Mouse (Mus musculus) CD4-positive, CD25-positive, alpha-beta regulatory T cell, adult 2 months (primary cell): ENCODE results near the gene Scaf1.

Experiments used
- DNase-seq: peaks from one replicate; pipeline ENCODE4 v3.0.0-alpha.2; 2012; ENCODE audit warnings: low read depth, low spot score

The Scaf1 gene

GRCm38 (mm10) chr7:45045741-45046140 lies 29.6 kb upstream of the Scaf1 start:
- DNase-seq: no peak

GRCm38 (mm10) chr7:45043307-45043706 lies 27.1 kb upstream of the Scaf1 start:
- no peak for DNase-seq

- no peak for DNase-seq
These were observed 24.7 kb upstream of the Scaf1 start for GRCm38 (mm10) chr7:45040851-45041250.

GRCm38 (mm10) chr7:45038411-45038810 lies 22.2 kb upstream of the Scaf1 start:
- no peak for DNase-seq

GRCm38 (mm10) chr7:45037720-45038361 lies 21.7 kb upstream of the Scaf1 start:
- peak; percentile 82 for DNase-seq

GRCm38 (mm10) chr7:45036702-45037101 lies 20.5 kb upstream of the Scaf1 start:
- DNase-seq: no peak

- no peak for DNase-seq
These were observed 19.5 kb upstream of the Scaf1 start for GRCm38 (mm10) chr7:45035631-45036030.

- no peak for DNase-seq
These were observed 17.7 kb upstream of the Scaf1 start for GRCm38 (mm10) chr7:45033722-45034359.

GRCm38 (mm10) chr7:45030857-45031256 lies 14.7 kb upstream of the Scaf1 start:
- DNase-seq: no peak

- DNase-seq: no peak
These were observed 13.8 kb upstream of the Scaf1 start for GRCm38 (mm10) chr7:45029995-45030394.

GRCm38 (mm10) chr7:45028351-45028750 lies 12.2 kb upstream of the Scaf1 start:
- DNase-seq: no peak

GRCm38 (mm10) chr7:45027761-45028160 lies 11.6 kb upstream of the Scaf1 start:
- no peak for DNase-seq

GRCm38 (mm10) chr7:45026256-45026655 lies 10.1 kb upstream of the Scaf1 start:
- DNase-seq: no peak

GRCm38 (mm10) chr7:45025601-45026220 lies 9.5 kb upstream of the Scaf1 start:
- DNase-seq: no peak

- DNase-seq: no peak
These were observed 8.4 kb upstream of the Scaf1 start for GRCm38 (mm10) chr7:45024281-45025248.

GRCm38 (mm10) chr7:45023711-45024110 lies 7.5 kb upstream of the Scaf1 start:
- DNase-seq: peak; percentile 59

GRCm38 (mm10) chr7:45020225-45020624 lies 4.1 kb upstream of the Scaf1 start:
- DNase-seq: no peak

- DNase-seq: peak; percentile 21
These were observed 2.9 kb upstream of the Scaf1 start for GRCm38 (mm10) chr7:45019031-45019571.

- peak; percentile 98 for DNase-seq
These were observed 1.3 kb upstream of the Scaf1 start, which contains the start of gene Rras for GRCm38 (mm10) chr7:45017242-45018061. TSS of gene Rras (plus strand) at chr7:45017961.

GRCm38 (mm10) chr7:45016761-45017160 lies 598 bp upstream of the Scaf1 start:
- no peak for DNase-seq
